Mouse (Mus musculus) layer of hippocampus, adult 8-10 months (tissue): Measurements from ENCODE around the gene Gin1. TPM values are rescaled to one million over a fixed set of nuclear protein-coding genes. Genes with fewer than 3 reads are reported as not detected.

Experiments
- DNase-seq, 2 experiments: peaks; one replicate each; pipeline ENCODE4 v3.0.0; 2022; ENCODE audit warnings: low spot score in 2 of 2
- total RNA-seq, 4 experiments: library from RNA; stranded (reverse); gene quantifications; 2 replicates each; pipeline ENCODE4 v1.2.4; 2022

The Gin1 gene
- total RNA-seq, 4 experiments from 2014 or later, result 9.4 to 12.5 (median 10.7) TPM

DNA sequence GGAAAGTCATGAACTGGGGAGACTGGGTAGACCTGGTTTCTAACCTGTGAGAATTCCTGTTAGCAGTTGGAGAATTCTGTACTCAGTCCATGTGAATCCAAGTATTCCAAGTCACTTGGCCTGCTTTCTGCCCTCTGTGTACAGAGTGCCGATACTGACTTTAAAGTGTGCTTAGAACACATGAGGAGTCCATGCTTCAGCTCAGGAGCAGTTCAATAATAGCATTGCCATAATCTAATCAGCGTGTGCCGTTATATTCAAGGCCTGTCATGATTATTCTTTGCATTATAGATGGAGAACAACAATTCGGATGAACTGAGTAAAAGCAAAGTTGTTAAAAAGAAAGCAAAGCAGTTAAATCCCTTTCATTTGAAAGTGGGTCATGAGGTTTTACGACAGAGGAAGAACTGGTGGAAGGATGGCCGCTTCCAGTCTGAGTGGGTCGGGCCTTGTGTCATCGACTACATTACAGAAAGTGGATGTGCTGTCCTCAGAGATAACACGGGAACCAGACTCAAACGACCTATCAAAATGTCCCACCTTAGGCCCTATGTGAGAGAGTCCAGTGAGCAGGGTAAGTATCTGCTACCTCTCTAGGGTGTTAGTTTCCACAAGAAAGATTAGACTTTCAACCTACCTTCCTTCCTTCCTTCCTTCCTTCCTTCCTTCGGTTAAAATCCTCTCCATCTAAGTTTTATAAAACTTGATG is 15.9 kb downstream of the Gin1 start:
- DNase-seq, result no peak

DNA sequence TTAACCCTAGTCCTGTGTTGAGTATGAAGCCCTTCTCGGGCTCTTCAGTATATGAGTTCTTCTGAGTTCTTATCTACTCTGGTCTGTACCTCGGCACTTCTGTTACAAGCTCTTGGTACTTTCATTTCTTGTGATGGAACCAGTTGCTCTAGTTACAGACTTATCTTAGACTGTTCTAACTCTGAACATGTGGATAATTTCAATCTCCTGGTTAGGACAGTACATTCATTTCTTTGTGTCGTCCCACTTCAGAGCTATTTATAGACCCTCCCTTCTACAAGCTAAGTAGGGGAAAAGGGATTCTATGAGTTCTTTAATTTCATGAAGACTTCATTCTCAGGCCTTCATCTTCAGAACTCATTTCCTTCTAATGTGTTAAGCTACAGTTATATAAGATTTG is 17.7 kb downstream of the Gin1 start:
- no peak for DNase-seq

DNA sequence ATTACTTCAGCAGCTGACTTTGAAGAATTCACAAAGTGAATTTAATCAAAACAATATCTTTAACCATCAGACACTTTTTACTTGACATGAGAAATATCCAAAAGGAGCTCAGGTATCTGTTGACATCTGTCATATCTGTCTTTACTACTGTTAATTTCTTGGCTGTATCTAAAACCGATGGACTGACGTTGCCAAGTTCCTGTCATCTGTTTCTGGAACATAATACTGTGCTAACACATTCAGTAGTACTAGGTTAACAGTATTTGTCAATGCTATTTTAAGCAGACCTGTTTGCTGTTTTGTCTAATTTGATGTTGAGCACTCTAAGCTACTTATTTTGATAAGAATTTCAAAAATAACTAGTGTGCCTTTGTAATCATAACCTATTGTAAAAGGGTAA is 18.5 kb downstream of the Gin1 start:
- no peak for DNase-seq

DNA sequence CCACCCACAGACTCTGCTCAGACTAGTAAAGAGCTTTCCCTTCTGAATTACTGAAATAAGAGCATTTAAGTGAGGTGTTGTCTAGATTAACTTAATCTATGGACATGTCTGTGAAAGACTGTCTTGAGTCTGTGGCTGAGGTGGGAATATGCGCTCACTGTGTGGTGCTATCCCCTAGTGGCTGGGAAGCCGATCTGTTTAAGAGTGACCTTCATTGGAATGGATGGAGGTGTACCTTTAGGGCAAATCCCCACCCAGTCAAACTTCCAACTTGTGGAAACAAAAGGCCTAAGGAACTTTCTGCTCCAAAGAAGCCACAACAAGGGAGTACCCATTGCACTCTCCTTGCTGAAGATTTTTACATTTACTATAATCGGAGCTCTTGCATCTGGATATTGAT is 24.1 kb downstream of the Gin1 start:
- no peak for DNase-seq

DNA sequence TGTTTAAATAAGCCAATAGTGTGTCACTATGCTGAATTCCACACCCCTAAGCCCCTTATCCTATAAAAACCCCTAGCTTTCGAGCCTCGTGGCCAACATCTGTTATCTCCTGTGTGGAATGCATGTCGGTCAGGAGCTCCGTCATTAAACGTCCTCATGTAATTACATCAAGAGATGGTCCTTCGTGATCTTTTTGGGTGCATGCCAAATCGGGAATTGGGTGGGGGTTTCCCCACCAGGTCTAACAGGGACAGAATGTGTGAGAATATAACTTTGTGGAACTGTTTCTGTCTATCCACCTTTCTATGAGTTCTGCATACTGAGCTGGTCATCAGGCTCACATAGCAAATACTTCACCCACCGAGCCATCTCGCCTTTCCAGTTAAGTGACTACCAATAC is 26.0 kb downstream of the Gin1 start:
- DNase-seq, result no peak

DNA sequence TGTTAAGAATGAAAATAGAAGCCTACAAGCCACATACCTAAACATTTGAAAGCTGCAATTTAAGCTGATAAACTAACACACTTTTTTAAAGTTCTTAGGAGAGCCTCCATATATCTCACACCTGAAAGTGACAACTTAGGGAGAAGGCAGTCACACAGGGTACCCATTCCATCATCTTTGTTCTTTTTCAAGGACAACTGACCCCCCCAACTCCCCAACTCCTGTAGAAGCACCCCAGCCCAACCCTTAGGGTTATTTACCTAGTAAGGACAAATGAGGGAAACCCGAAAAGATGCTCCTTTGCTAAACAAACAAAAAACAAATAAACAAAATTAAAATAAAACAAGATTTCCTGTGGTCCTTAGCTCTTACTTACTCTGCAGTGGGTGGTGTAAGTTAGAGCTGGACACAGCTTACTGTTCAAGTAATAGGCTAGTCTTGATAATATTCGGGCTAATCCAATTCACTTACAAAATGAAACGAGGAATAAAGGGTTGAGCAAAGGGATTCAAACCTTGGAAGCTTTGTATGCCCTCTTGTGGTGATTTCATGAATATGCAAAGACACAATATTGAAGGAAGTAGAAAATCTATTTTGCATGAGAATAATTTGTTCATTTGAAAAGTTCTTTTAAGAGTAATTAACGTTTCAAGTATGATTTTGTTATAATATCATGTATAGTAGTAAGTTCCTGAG is 32.4 kb downstream of the Gin1 start:
- DNase-seq, result no peak

DNA sequence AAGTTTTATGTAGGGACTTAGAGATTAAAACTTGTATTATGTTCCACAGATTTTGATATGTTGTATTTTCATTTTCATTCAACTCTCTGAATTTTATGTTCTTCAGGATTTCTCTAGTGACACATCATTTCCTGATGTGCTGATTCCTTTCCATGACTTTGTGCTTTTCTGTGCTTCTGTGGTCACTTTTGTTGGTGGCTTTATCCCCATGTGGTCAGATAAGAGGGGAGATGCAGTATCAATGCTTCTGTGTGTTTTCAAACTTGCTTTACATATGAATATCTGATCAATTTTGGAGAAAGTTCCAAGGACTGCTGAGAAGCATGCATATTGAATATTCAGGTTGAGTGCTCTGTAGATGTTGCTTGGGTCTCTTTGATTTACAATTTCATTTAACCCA is 34.5 kb downstream of the Gin1 start:
- DNase-seq, result no peak

DNA sequence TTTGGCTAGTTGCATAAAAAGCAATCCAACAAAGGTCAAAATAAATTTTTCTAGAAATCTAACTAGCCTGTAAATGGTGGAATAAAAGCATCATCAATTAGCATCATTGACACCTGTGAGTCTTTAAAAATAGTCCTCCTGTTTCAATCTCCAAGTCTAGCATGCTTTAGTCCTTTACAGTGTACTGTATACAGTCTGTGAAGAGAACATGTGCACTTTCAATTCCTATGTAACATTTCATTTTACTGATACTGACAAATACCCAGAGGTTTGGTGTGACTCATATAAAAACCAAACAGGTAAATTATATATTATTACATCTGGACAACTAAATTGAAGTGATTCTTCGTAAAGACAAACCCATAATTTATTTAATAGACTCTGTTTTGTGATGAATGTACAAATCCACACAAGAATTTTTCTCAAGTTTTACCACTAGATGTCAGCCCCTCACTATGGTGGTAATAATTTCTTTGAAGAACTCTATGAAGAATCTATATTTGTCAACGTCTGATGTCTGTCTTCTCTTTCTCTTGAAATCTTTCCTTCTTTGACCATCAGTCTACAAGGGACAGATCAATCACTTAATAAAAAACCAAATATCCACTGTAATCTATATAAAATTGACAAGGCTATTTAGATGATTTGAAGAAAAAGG is 39.4 kb downstream of the Gin1 start:
- DNase-seq, result no peak

DNA sequence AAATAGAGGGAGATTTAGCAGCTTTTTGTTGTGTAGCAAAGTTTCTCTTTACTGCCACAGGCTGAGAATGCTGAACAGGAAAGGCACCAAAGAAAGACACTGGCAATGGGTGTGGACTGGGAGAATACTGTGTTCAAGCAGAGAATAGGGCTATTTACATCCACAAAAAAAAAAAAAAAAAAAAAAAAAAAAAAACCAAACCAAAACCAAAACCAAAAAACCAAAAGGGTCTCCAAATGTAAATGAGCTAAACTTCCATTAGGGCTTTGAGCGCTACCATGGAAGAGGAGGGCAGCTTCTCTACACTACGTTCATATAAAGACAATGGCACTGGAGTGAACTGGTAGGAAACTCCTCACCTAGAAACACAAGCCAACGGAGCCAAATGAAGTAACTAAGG is 51.3 kb downstream of the Gin1 start:
- no peak for DNase-seq

DNA sequence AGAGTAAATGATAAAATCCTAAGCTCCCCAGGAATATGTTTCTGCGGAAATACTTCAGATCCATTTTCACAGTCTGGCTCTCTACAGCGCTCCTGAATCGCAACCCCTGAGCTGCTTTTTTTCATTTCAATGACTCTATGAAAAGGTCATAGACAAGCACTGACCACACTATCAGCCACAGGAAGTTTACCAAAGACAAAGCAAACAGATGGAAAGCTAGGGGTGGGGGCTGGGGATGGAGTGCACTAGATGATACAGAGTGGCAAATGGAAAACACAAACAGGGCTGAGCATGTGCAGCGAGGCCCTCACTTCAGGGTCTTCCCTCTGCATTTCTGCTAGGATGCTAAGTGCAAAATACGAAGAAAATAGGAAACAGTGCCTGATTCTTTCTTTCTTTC is 52.2 kb downstream of the Gin1 start:
- DNase-seq, result no peak

DNA sequence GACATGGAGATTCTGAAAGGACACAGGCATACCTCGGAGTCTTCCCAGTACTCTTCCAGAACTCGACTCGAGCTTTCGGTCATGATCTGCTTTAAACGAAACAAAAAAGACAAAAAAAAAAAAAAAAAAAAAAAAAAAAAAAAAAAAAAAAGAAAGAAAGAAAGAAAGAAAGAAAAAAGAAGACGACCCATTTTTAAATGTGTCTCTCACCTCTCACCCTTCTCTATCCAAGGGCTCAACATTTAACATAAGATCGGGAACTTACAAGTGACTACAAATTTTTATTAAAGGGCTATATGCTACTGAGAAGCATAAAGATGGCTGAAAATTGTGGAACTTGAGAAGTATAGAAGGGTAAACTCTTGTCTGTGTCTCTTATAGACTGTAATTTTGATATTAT is 52.9 kb downstream of the Gin1 start:
- DNase-seq, result no peak

DNA sequence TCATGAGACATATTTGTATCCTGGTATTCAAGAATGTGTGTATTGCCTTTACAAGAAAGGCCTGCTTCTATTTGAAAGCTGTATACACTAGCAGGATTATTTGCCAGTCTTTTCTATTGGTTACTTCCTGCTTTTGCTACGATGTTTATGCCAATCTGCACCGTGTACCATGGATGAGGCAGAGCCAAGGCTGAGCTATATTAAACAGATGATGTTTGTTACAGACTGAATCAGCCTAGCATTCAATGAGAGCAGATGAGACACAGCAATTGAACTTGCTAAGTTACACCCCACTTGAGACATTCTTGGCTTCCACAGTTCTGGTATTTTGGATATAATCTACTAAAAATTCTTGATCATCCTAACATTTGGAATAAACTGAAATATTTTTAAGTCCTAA is 57.6 kb downstream of the Gin1 start:
- DNase-seq, result peak in 1 of 2 experiments; percentile 38

DNA sequence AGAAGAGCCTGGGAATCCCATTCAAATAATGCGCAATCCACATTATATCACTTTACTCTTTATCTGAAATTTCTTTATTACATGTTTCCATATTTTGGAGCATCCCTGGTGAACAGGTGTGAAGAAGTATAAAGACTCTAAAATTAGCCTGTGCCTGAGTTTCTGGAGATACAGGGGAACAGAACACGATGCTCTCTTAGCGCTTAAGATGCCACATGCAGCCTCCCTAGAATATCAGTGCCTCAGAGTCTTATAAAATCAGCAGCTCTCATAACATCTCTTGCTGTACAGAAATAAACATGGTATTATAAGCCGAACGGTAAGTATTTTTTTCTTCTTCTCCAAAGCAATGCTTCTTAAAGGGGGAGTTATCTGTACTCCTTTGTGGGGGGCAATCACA is 58.1 kb downstream of the Gin1 start:
- DNase-seq, result no peak

DNA sequence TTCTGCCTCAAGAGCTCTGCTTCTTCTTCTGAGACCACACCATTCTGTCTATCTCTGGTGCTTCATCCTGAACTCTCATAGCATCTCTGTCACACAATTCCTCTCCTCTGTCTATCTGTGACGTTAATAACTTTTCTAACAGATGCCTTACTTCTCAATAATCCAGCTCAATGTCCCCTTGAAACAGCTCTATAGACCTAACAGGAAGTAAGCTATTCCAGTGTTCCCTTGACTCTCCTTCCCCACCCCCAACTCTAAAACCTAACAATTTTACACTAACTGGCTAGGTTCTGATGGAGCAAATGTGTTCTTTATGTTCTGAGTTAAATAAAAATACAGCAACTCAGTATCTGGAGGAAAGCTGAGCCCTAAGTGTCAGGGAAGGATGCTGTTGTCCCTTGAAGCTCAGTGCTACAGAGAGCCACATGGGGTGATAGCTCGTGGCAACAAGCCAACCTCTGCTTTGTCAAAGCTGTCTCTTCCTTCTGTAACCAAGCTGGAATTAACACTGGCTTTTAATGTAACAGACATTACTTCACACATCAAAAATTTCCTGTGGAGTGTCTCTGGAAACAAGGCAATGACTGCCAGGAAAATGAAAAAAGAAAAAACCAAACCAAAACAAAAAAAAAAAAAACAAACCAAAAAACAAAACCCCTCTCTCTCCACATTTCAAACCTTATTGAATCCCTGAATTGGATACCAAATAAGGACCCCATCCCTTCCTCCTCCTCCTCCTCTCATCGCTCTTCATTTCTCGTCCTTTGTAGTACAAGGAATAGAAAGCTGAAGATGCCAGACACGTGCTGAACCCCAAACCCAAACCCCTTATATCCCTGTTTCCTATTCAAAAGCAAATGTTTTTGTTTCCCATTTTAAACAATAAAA is 63.7 kb downstream of the Gin1 start:
- peak; percentile 34 for DNase-seq

DNA sequence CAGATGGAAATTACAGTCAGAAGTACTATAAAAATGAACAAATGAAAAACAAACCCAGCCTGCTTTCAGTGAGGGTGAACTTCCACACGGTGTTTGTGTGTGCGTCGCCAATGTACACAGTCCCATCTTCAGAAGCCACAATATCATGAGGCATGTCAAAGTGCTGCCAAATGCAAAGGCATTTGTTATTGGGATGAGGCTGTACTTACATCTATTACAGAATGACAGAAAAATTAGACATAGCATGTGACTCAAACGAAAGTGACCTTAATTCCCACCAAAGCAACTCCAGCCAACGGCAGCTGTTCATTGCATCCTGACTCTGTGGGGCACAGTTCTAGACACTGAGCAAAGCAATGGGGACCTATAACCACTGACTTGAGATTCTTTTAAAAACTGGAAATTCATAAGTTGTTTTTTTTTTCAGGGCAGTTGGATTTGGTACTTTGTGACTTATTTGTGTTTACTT is 64.4 kb downstream of the Gin1 start:
- no peak for DNase-seq

Other genes starting within 250 kb of the Gin1 start
- 10 to 100 TPM; 55.2 to 56.6 (median 55.9) TPM for gene D1Ertd622e, start 108.1 kb upstream of the Gin1 start, total RNA-seq
- gene Ppip5k2, start 239 bp downstream of the Gin1 start, total RNA-seq, result 10 to 100 TPM; 20.1 to 23.9 (median 21.2) TPM